Mouse (Mus musculus) naive thymus-derived CD4-positive, alpha-beta T cell, adult 2 months (primary cell): Measurements from ENCODE around the gene Casp9.

Source experiments
- DNase-seq: peaks from one replicate; pipeline ENCODE4 v3.0.0-alpha.2; 2011; ENCODE audit warnings: low read depth

The Casp9 gene

DNA sequence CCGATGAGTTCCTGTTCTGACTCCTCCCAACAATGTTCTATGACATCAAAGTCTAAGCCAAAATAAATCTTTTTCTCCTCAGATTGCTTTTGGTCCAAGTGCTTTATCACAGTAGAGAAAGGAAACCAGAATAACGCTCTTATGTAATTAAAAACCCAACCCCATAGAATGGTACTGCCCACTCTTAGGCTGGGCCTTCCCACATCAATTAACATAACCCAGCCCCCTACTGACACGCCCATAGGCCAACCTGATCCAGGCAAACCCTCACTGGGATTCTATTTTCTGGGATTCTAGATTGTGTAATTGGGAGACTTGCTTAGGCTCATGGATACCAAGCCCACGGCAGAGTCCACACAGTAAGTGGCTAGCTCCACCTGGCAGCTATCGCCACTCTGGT lies 71.6 kb downstream of the Casp9 start:
- DNase-seq = no peak
